Mouse (Mus musculus): Measurements from ENCODE around the gene Txlna. TPM values are rescaled to one million over a fixed set of nuclear protein-coding genes. Genes with fewer than 3 reads are reported as not detected.
A peak's percentile ranks its signal among the peaks of the same experiment; 100 is the strongest.

Txlna gene
- polyA plus RNA-seq, 1 experiment from 2014 or later: 60.2 TPM

GRCm38 (mm10) chr4:129633852-129634251 lies 7.0 kb downstream of the Txlna start:
- Histone ChIP-seq H3K27ac (ENCODE audit: low read depth, low read length) (no peak overlapping the region), H3K4me3 (ENCODE audit: low read depth, low read length) (no peak overlapping the region), H3K36me3 (ENCODE audit: control insufficient read depth, insufficient read depth, low read length) (peaks cover 81% of the 10 kb centered on the region), H3K9ac (ENCODE audit: low read depth, low read length) (no peak overlapping the region), H3K9me3 (replicated peaks; ENCODE audit: control insufficient read depth, low read length) (no peaks in the 10 kb centered on the region), H3K4me2 (no peak overlapping the region), H3K4me1 (ENCODE audit: control insufficient read depth, insufficient read depth, low read length) (no peaks in the 10 kb centered on the region), H3K27me3 (ENCODE audit: control insufficient read depth, insufficient read depth, low read length) (no peaks in the 10 kb centered on the region)
- no peak for ATAC-seq (replicated peaks; ENCODE audit: insufficient number of reproducible peaks, low FRiP score, low TSS enrichment)
- 83% methylated on average over 6 of the region's 6 CpGs for WGBS (ENCODE audit: insufficient replicate concordance)

GRCm38 (mm10) chr4:129631867-129632266 lies 9.0 kb downstream of the Txlna start:
- WGBS (ENCODE audit: insufficient replicate concordance): 91% methylated on average over 12 of the region's 12 CpGs
- H3K27me3 ChIP-seq (ENCODE audit: control insufficient read depth, insufficient read depth, low read length): no peaks in the 10 kb centered on the region

GRCm38 (mm10) chr4:129630944-129631343 lies 9.9 kb downstream of the Txlna start:
- Histone ChIP-seq H3K4me3 (ENCODE audit: low read depth, low read length) (no peak overlapping the region), H3K9ac (ENCODE audit: low read depth, low read length) (no peak overlapping the region), H3K27ac (ENCODE audit: low read depth, low read length) (no peak overlapping the region), H3K4me1 (ENCODE audit: control insufficient read depth, insufficient read depth, low read length) (no peaks in the 10 kb centered on the region), H3K4me2 (no peak overlapping the region), H3K36me3 (ENCODE audit: control insufficient read depth, insufficient read depth, low read length) (peaks cover 71% of the 10 kb centered on the region), H3K9me3 (replicated peaks; ENCODE audit: control insufficient read depth, low read length) (no peaks in the 10 kb centered on the region), H3K27me3 (ENCODE audit: control insufficient read depth, insufficient read depth, low read length) (no peaks in the 10 kb centered on the region)
- no peak for ATAC-seq (replicated peaks; ENCODE audit: insufficient number of reproducible peaks, low FRiP score, low TSS enrichment)
- WGBS (ENCODE audit: insufficient replicate concordance): 88% methylated on average over 4 of the region's 4 CpGs

More at GRCm38 (mm10) chr4:129631867-129632266, 9.0 kb downstream of the Txlna start:
- H3K4me2 ChIP-seq: no peak overlapping the region
- H3K36me3 ChIP-seq (ENCODE audit: control insufficient read depth, insufficient read depth, low read length): peaks cover 80% of the 10 kb centered on the region
- H3K4me1 ChIP-seq (ENCODE audit: control insufficient read depth, insufficient read depth, low read length): no peaks in the 10 kb centered on the region
- H3K9me3 ChIP-seq (replicated peaks; ENCODE audit: control insufficient read depth, low read length): no peaks in the 10 kb centered on the region
- H3K4me3 ChIP-seq (ENCODE audit: low read depth, low read length): no peak overlapping the region
- H3K27ac ChIP-seq (ENCODE audit: low read depth, low read length): no peak overlapping the region
- no peak overlapping the region for H3K9ac ChIP-seq (ENCODE audit: low read depth, low read length)
- ATAC-seq (replicated peaks; ENCODE audit: insufficient number of reproducible peaks, low FRiP score, low TSS enrichment): no peak

- WGBS (ENCODE audit: insufficient replicate concordance): 72% methylated on average over 6 of the region's 6 CpGs
- no peak for ATAC-seq (replicated peaks; ENCODE audit: insufficient number of reproducible peaks, low FRiP score, low TSS enrichment)
These were observed 14.8 kb downstream of the Txlna start for GRCm38 (mm10) chr4:129626035-129626434.

GRCm38 (mm10) chr4:129625496-129625895 lies 15.4 kb downstream of the Txlna start:
- Histone ChIP-seq H3K4me3 (ENCODE audit: low read depth, low read length) (no peak overlapping the region), H3K27ac (ENCODE audit: low read depth, low read length) (no peak overlapping the region), H3K4me2 (peak overlapping the region; percentile 84), H3K9me3 (replicated peaks; ENCODE audit: control insufficient read depth, low read length) (no peaks in the 10 kb centered on the region), H3K9ac (ENCODE audit: low read depth, low read length) (no peak overlapping the region; the same call in 1 of the 2 replicates), H3K27me3 (ENCODE audit: control insufficient read depth, insufficient read depth, low read length) (no peaks in the 10 kb centered on the region), H3K4me1 (ENCODE audit: control insufficient read depth, insufficient read depth, low read length) (peaks cover 22% of the 10 kb centered on the region), H3K36me3 (ENCODE audit: control insufficient read depth, insufficient read depth, low read length) (peaks cover 29% of the 10 kb centered on the region)
- ATAC-seq (replicated peaks; ENCODE audit: insufficient number of reproducible peaks, low FRiP score, low TSS enrichment): no peak
- 43% methylated on average over 4 of the region's 4 CpGs for WGBS (ENCODE audit: insufficient replicate concordance)

More at GRCm38 (mm10) chr4:129626035-129626434, 14.8 kb downstream of the Txlna start:
- Histone ChIP-seq H3K4me3 (ENCODE audit: low read depth, low read length) (no peak overlapping the region), H3K4me1 (ENCODE audit: control insufficient read depth, insufficient read depth, low read length) (peaks cover 22% of the 10 kb centered on the region), H3K9me3 (replicated peaks; ENCODE audit: control insufficient read depth, low read length) (no peaks in the 10 kb centered on the region), H3K9ac (ENCODE audit: low read depth, low read length) (no peak overlapping the region), H3K27me3 (ENCODE audit: control insufficient read depth, insufficient read depth, low read length) (no peaks in the 10 kb centered on the region), H3K27ac (ENCODE audit: low read depth, low read length) (no peak overlapping the region), H3K36me3 (ENCODE audit: control insufficient read depth, insufficient read depth, low read length) (peaks cover 34% of the 10 kb centered on the region), H3K4me2 (no peak overlapping the region)

DNA sequence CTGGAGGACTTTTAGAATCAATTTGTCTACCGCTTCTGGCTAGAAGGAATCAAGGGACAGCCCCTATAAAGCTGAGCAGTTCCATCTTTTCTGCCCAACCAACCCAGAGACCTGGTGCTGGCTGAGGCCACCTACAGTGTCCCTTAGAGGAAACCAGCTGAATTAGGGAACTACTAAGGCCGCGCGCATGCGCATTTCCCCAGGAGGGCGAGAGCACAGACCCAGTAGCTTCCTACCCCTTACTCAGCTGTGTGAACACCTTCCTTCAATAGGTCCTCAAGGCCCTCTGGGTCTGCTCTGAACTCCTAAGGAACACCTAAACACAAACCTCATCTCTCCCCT lies 15.9 kb downstream of the Txlna start:
- peak overlapping the region; percentile 78 for H3K27ac ChIP-seq (ENCODE audit: low read depth, low read length)
- H3K4me3 ChIP-seq (ENCODE audit: low read depth, low read length): peak overlapping the region; percentile 69
- peak overlapping the region; percentile 54 for H3K9ac ChIP-seq (ENCODE audit: low read depth, low read length)
- H3K4me2 ChIP-seq: peak overlapping the region; percentile 84
- under 1% methylated on average over 6 of the region's 6 CpGs for WGBS (ENCODE audit: insufficient replicate concordance)
- ATAC-seq (replicated peaks; ENCODE audit: insufficient number of reproducible peaks, low FRiP score, low TSS enrichment): no peak
- peaks cover 22% of the 10 kb centered on the region for H3K4me1 ChIP-seq (ENCODE audit: control insufficient read depth, insufficient read depth, low read length)
- peaks cover 24% of the 10 kb centered on the region for H3K36me3 ChIP-seq (ENCODE audit: control insufficient read depth, insufficient read depth, low read length)
- no peaks in the 10 kb centered on the region for H3K27me3 ChIP-seq (ENCODE audit: control insufficient read depth, insufficient read depth, low read length)
- H3K9me3 ChIP-seq (replicated peaks; ENCODE audit: control insufficient read depth, low read length): no peaks in the 10 kb centered on the region

GRCm38 (mm10) chr4:129624281-129625028 lies 16.4 kb downstream of the Txlna start:
- Histone ChIP-seq H3K9ac (ENCODE audit: low read depth, low read length) (peak overlapping the region; percentile 82; the same call in 1 of the 2 replicates), H3K4me1 (ENCODE audit: control insufficient read depth, insufficient read depth, low read length) (peaks cover 22% of the 10 kb centered on the region), H3K9me3 (replicated peaks; ENCODE audit: control insufficient read depth, low read length) (no peaks in the 10 kb centered on the region), H3K27ac (ENCODE audit: low read depth, low read length) (peak overlapping the region; percentile 78), H3K4me2 (peak overlapping the region; percentile 84), H3K36me3 (ENCODE audit: control insufficient read depth, insufficient read depth, low read length) (peaks cover 18% of the 10 kb centered on the region), H3K4me3 (ENCODE audit: low read depth, low read length) (peak overlapping the region; percentile 69), H3K27me3 (ENCODE audit: control insufficient read depth, insufficient read depth, low read length) (no peaks in the 10 kb centered on the region)
- WGBS (ENCODE audit: insufficient replicate concordance): 1% methylated on average over 18 of the region's 18 CpGs
- ATAC-seq (replicated peaks; ENCODE audit: insufficient number of reproducible peaks, low FRiP score, low TSS enrichment): peak; percentile 86

- WGBS (ENCODE audit: insufficient replicate concordance): under 1% methylated on average over 10 of the region's 10 CpGs
- ATAC-seq (replicated peaks; ENCODE audit: insufficient number of reproducible peaks, low FRiP score, low TSS enrichment): no peak
- H3K36me3 ChIP-seq (ENCODE audit: control insufficient read depth, insufficient read depth, low read length): peaks cover 10% of the 10 kb centered on the region
- peak within 1 kb of the TSS; percentile 84 for H3K4me2 ChIP-seq
- no peaks in the 10 kb centered on the region for H3K9me3 ChIP-seq (replicated peaks; ENCODE audit: control insufficient read depth, low read length)
- peak within 1 kb of the TSS; percentile 82 for H3K9ac ChIP-seq (ENCODE audit: low read depth, low read length)
- H3K27me3 ChIP-seq (ENCODE audit: control insufficient read depth, insufficient read depth, low read length): no peaks in the 10 kb centered on the region
- H3K4me3 ChIP-seq (ENCODE audit: low read depth, low read length): peak within 1 kb of the TSS; percentile 69
- H3K27ac ChIP-seq (ENCODE audit: low read depth, low read length): peak within 1 kb of the TSS; percentile 78
- H3K4me1 ChIP-seq (ENCODE audit: control insufficient read depth, insufficient read depth, low read length): peaks cover 22% of the 10 kb centered on the region
These were observed 17.2 kb downstream of the Txlna start, which contains the start of gene Ccdc28b for GRCm38 (mm10) chr4:129623681-129624091. Gene Ccdc28b, minus strand, starts transcription at chr4:129623947.
